Comparison of ENCODE assay signal across 15 mouse cellular contexts in genomic region chr11:74962846-74963407, GRCm38 (mm10). TPM values are rescaled to one million over a fixed set of nuclear protein-coding genes. Genes with fewer than 3 reads are reported as not detected.
A peak's percentile ranks its signal among the peaks of the same experiment; 100 is the strongest.
DNase-seq lines count a peak whose midpoint lies in the region; ATAC-seq and TF ChIP-seq lines count a peak whose summit lies in the region.
"Had no signal": no experiment of that assay in that cellular context is flagged by ENCODE, and none has a peak within 500 bp of the region (broad histone marks: within the 10 kb centered on the region; RNA-seq: fewer than 3 reads in every experiment).

No protein-coding gene starts in this region.

- DNase-seq in cerebellum, adult 18-20 months = peak; percentile 16
- no peak for DNase-seq in cerebellum, adult 11 months
- DNase-seq in hindbrain, postnatal 0 days (ENCODE audit: low spot score) = peak; percentile 9
- DNase-seq in hindbrain, embryonic 11.5 days (ENCODE audit: low spot score) = no peak
- DNase-seq in right cerebral cortex, adult 18-20 months = peak; percentile 7
- no peak for DNase-seq in right cerebral cortex, postnatal 25 days
- DNase-seq: gastrocnemius, postnatal 25 days; kidney, adult 8-10 months; liver, embryonic 13.5 days; right cerebral cortex, postnatal 14 days had no signal

- H3K9ac ChIP-seq in hindbrain, postnatal 0 days (replicated peaks; ENCODE audit: low read length) = no peak overlapping the region
- H3K9ac ChIP-seq in hindbrain, embryonic 11.5 days (ENCODE audit: low read depth, low read length) = no peak overlapping the region
- H3K9ac ChIP-seq in stomach, embryonic 16.5 days (ENCODE audit: low read length) = no peak overlapping the region
- no peak overlapping the region for H3K9ac ChIP-seq in forebrain, embryonic 16.5 days (replicated peaks; ENCODE audit: low read depth, low read length)
- H3K9ac ChIP-seq: embryonic facial prominence, embryonic 12.5 days; hindbrain, embryonic 13.5 days; liver, embryonic 13.5 days had no signal

- TF ChIP-seq CTCF in hindbrain, postnatal 0 days (IDR thresholded peaks at IDR 0.05; ENCODE audit: low read depth) = no peak

- no peak for ATAC-seq in hindbrain, postnatal 0 days
- no peak for ATAC-seq in hindbrain, embryonic 11.5 days (ENCODE audit: low FRiP score)
- ATAC-seq in stomach, embryonic 16.5 days (ENCODE audit: insufficient read depth, low FRiP score) = no peak
- ATAC-seq in forebrain, embryonic 16.5 days = no peak

- H3K36me3 ChIP-seq in hindbrain, postnatal 0 days (ENCODE audit: insufficient read depth, low read length) = no peaks in the 10 kb centered on the region; the same call in 1 of the 2 replicates
- H3K36me3 ChIP-seq in hindbrain, embryonic 11.5 days (ENCODE audit: control insufficient read depth, insufficient read depth, low read length) = no peaks in the 10 kb centered on the region
- H3K36me3 ChIP-seq in stomach, embryonic 16.5 days (ENCODE audit: control insufficient read depth, insufficient read depth, low read length) = no peaks in the 10 kb centered on the region
- no peaks in the 10 kb centered on the region for H3K36me3 ChIP-seq in forebrain, embryonic 16.5 days (ENCODE audit: control insufficient read depth, insufficient read depth)

- H3K9me3 ChIP-seq in hindbrain, postnatal 0 days (ENCODE audit: low read length) = no peaks in the 10 kb centered on the region
- no peaks in the 10 kb centered on the region for H3K9me3 ChIP-seq in hindbrain, embryonic 11.5 days (ENCODE audit: control insufficient read depth, low read length)
- H3K9me3 ChIP-seq in stomach, embryonic 16.5 days (replicated peaks; ENCODE audit: control insufficient read depth, low read length) = no peaks in the 10 kb centered on the region
- no peaks in the 10 kb centered on the region for H3K9me3 ChIP-seq in forebrain, embryonic 16.5 days (ENCODE audit: control insufficient read depth, low read length)
- H3K9me3 ChIP-seq: embryonic facial prominence, embryonic 12.5 days; G1E; hindbrain, embryonic 13.5 days; liver, embryonic 13.5 days had no signal

- no peaks in the 10 kb centered on the region for H3K27me3 ChIP-seq in hindbrain, postnatal 0 days (ENCODE audit: insufficient read depth, low read length)
- no peaks in the 10 kb centered on the region for H3K27me3 ChIP-seq in hindbrain, embryonic 11.5 days (ENCODE audit: control insufficient read depth, insufficient read depth, low read length)
- no peaks in the 10 kb centered on the region for H3K27me3 ChIP-seq in stomach, embryonic 16.5 days (ENCODE audit: control insufficient read depth, insufficient read depth, low read length)
- H3K27me3 ChIP-seq in forebrain, embryonic 16.5 days (replicated peaks; ENCODE audit: control insufficient read depth, insufficient read depth, low read length) = no peaks in the 10 kb centered on the region
- H3K27me3 ChIP-seq: embryonic facial prominence, embryonic 12.5 days; hindbrain, embryonic 13.5 days; liver, embryonic 13.5 days had no signal

- H3K4me1 ChIP-seq in hindbrain, postnatal 0 days (ENCODE audit: insufficient read depth, low read length) = no peaks in the 10 kb centered on the region; the same call in 1 of the 2 replicates
- no peaks in the 10 kb centered on the region for H3K4me1 ChIP-seq in hindbrain, embryonic 11.5 days (replicated peaks; ENCODE audit: control insufficient read depth, insufficient read depth, low read length)
- H3K4me1 ChIP-seq in stomach, embryonic 16.5 days (ENCODE audit: control insufficient read depth, insufficient read depth, low read length) = peaks cover 6% of the 10 kb centered on the region; the same call in 1 of the 2 replicates
- H3K4me1 ChIP-seq in forebrain, embryonic 16.5 days (replicated peaks; ENCODE audit: control insufficient read depth, insufficient read depth, low read length) = 0 out of 2 replicates have a peak, but pooled peaks cover 2% of the 10 kb centered on the region
- H3K4me1 ChIP-seq: embryonic facial prominence, embryonic 12.5 days; hindbrain, embryonic 13.5 days had no signal

- 55% methylated on average over 2 of the region's 2 CpGs for WGBS in hindbrain, postnatal 0 days
- WGBS in hindbrain, embryonic 11.5 days = 92% methylated on average over 2 of the region's 2 CpGs
- WGBS in stomach, embryonic 16.5 days = 64% methylated on average over 2 of the region's 2 CpGs
- WGBS in forebrain, embryonic 16.5 days = 64% methylated on average over 2 of the region's 2 CpGs

- no peak overlapping the region for H3K4me2 ChIP-seq in hindbrain, postnatal 0 days (ENCODE audit: low read depth, low read length)
- H3K4me2 ChIP-seq in hindbrain, embryonic 11.5 days (replicated peaks; ENCODE audit: low read depth, low read length) = no peak overlapping the region
- no peak overlapping the region for H3K4me2 ChIP-seq in stomach, embryonic 16.5 days (ENCODE audit: low read depth, low read length)
- no peak overlapping the region for H3K4me2 ChIP-seq in forebrain, embryonic 16.5 days (ENCODE audit: low read length)
- H3K4me2 ChIP-seq: embryonic facial prominence, embryonic 12.5 days; hindbrain, embryonic 13.5 days; liver, embryonic 13.5 days had no signal

- no peak overlapping the region for H3K4me3 ChIP-seq in hindbrain, postnatal 0 days (ENCODE audit: low read length)
- H3K4me3 ChIP-seq in hindbrain, embryonic 11.5 days (ENCODE audit: low read depth, low read length) = no peak overlapping the region
- no peak overlapping the region for H3K4me3 ChIP-seq in stomach, embryonic 16.5 days (replicated peaks; ENCODE audit: low read length)
- no peak overlapping the region for H3K4me3 ChIP-seq in forebrain, embryonic 16.5 days (replicated peaks; ENCODE audit: low read length)
- H3K4me3 ChIP-seq: embryonic facial prominence, embryonic 12.5 days; hindbrain, embryonic 13.5 days; liver, embryonic 13.5 days had no signal

- H3K27ac ChIP-seq in hindbrain, postnatal 0 days = no peak overlapping the region
- no peak overlapping the region for H3K27ac ChIP-seq in hindbrain, embryonic 11.5 days (ENCODE audit: low read depth, low read length)
- peak overlapping the region; percentile 33; the same call in 1 of the 2 replicates for H3K27ac ChIP-seq in stomach, embryonic 16.5 days (ENCODE audit: low read length)
- no peak overlapping the region for H3K27ac ChIP-seq in forebrain, embryonic 16.5 days (ENCODE audit: low read length)
- H3K27ac ChIP-seq: embryonic facial prominence, embryonic 12.5 days; hindbrain, embryonic 13.5 days; liver, embryonic 13.5 days had no signal

RNA-seq across cellular contexts. Expression of gene Srr, which starts 37.2 kb away (rescaled TPM):
- 31.0 and 41.8 TPM in 2 replicates for total RNA-seq in hindbrain, postnatal 0 days (2014; rRNA removed)
- polyA plus RNA-seq in hindbrain, postnatal 0 days (2015; fragmentation: Nextera tagmentation; extraction: Ambion mirVana) = 32.9 and 36.4 TPM in 2 replicates
- polyA plus RNA-seq in hindbrain, embryonic 11.5 days (2014; fragmentation: Nextera tagmentation; extraction: Ambion mirVana) = 27.8 and 29.5 TPM in 2 replicates
- polyA plus RNA-seq in stomach, embryonic 16.5 days (2015; fragmentation: Nextera tagmentation; extraction: Ambion mirVana) = 18.6 and 19.1 TPM in 2 replicates
- polyA plus RNA-seq in forebrain, embryonic 16.5 days (2015; fragmentation: Nextera tagmentation; extraction: Ambion mirVana) = 44.5 and 46.5 TPM in 2 replicates

RNA-seq across cellular contexts. Expression of gene Smg6, which starts 37.3 kb away (rescaled TPM):
- total RNA-seq in hindbrain, postnatal 0 days (2014; rRNA removed) = 24.9 and 27.8 TPM in 2 replicates
- polyA plus RNA-seq in hindbrain, postnatal 0 days (2015; fragmentation: Nextera tagmentation; extraction: Ambion mirVana) = 9.8 and 10.0 TPM in 2 replicates
- polyA plus RNA-seq in hindbrain, embryonic 11.5 days (2014; fragmentation: Nextera tagmentation; extraction: Ambion mirVana) = 16.7 and 20.7 TPM in 2 replicates
- polyA plus RNA-seq in stomach, embryonic 16.5 days (2015; fragmentation: Nextera tagmentation; extraction: Ambion mirVana) = 15.8 and 15.9 TPM in 2 replicates
- polyA plus RNA-seq in forebrain, embryonic 16.5 days (2015; fragmentation: Nextera tagmentation; extraction: Ambion mirVana) = 18.6 and 19.2 TPM in 2 replicates

Comparison
In these comparisons a context has a peak if more than half of its experiments do, and no peak if none do; other contexts are left out.
1. DNase-seq: peak in cerebellum, adult 18-20 months (2 of 2), hindbrain, postnatal 0 days (single experiment) and right cerebral cortex, adult 18-20 months (single experiment); none in cerebellum, adult 11 months (single experiment), hindbrain, embryonic 11.5 days (single experiment) and right cerebral cortex, postnatal 25 days (single experiment).